Mouse (Mus musculus) stomach, embryonic 14.5 days (tissue): Measurements from ENCODE around the gene Baz2b. TPM values are rescaled to one million over a fixed set of nuclear protein-coding genes. Genes with fewer than 3 reads are reported as not detected.

Experiments used
- ATAC-seq: fragments of 200-750 bp; cut with Nextera tagmentation; 2 replicates; pipeline ENCODE4 v1.8.0; 2017; ENCODE audit warnings: low read depth, moderate TSS enrichment; ENCODE audit not compliant: insufficient number of reproducible peaks, insufficient read depth, low FRiP score
- H3K27ac ChIP-seq: fragments of 300-500 bp; sonication (generic); 2 replicates; pipeline ENCODE4 v1.5.1; 2014; ENCODE audit warnings: mild to moderate bottlenecking, low read length, moderate library complexity, mixed read lengths
- H3K27me3 ChIP-seq: fragments of 300-500 bp; sonication (generic); 2 replicates; pipeline ENCODE4 v1.6.1; 2014; ENCODE audit warnings: low read length, control low read depth, mixed read lengths; ENCODE audit not compliant: control insufficient read depth, insufficient read depth
- H3K36me3 ChIP-seq: fragments of 300-500 bp; sonication (generic); 2 replicates; pipeline ENCODE4 v1.6.1; 2014; ENCODE audit warnings: mild to moderate bottlenecking, control low read depth, low read length, moderate library complexity, mixed read lengths; ENCODE audit not compliant: control insufficient read depth, insufficient read depth
- H3K4me1 ChIP-seq: fragments of 300-500 bp; sonication (generic); 2 replicates; pipeline ENCODE4 v1.6.1; 2014; ENCODE audit warnings: low read length, control low read depth, mixed read lengths; ENCODE audit not compliant: control insufficient read depth, insufficient read depth
- H3K4me2 ChIP-seq: fragments of 300-500 bp; sonication (generic); replicated peaks from 2 replicates; pipeline ENCODE4 v1.6.1; 2014; ENCODE audit warnings: low read depth, low read length, control low read depth
- H3K4me3 ChIP-seq: fragments of 300-500 bp; sonication (generic); 2 replicates; pipeline ENCODE4 v1.5.1; 2014; ENCODE audit warnings: low read depth, low read length, control low read depth
- H3K9ac ChIP-seq: fragments of 300-500 bp; sonication (generic); replicated peaks from 2 replicates; pipeline ENCODE4 v1.6.1; 2014; ENCODE audit warnings: low read depth, mild to moderate bottlenecking, control low read depth, low read length, moderate library complexity, mixed read lengths
- H3K9me3 ChIP-seq: fragments of 300-500 bp; sonication (generic); 2 replicates; pipeline ENCODE4 v1.6.1; 2016; ENCODE audit warnings: low read depth, low read length, control low read depth; ENCODE audit not compliant: control insufficient read depth
- WGBS: fragments of 180-500 bp; shearing (Covaris S2); extraction: QIAGEN DNeasy Blood & Tissue Kit; methylation state at CpG from one replicate; pipeline ENCODE4 v1.1.7; 2014; 5-methylcytosine and 5-hydroxymethylcytosine counted together
- polyA plus RNA-seq: library from polyadenylated mRNA; unstranded; fragments of >200 nt; fragmentation: Nextera tagmentation; extraction: Ambion mirVana; gene quantifications from 2 replicates; pipeline ENCODE4 v1.2.1, GENCODE M21; 2014

Gene Baz2b
- polyA plus RNA-seq: 70.1 and 80.0 TPM in 2 replicates

- no peaks in the 10 kb centered on the region for H3K9me3 ChIP-seq
- H3K27me3 ChIP-seq: no peaks in the 10 kb centered on the region
- peak within 1 kb of the TSS; percentile 81 for H3K4me2 ChIP-seq
- peak within 1 kb of the TSS; percentile 90 for H3K4me3 ChIP-seq
- peak within 1 kb of the TSS; percentile 81 for H3K27ac ChIP-seq
- peak; percentile 91 for ATAC-seq
- under 1% methylated on average over 75 of the region's 109 CpGs for WGBS
- H3K9ac ChIP-seq: peak within 1 kb of the TSS; percentile 95
- peaks cover 11% of the 10 kb centered on the region; the same call in 1 of the 2 replicates for H3K4me1 ChIP-seq
- H3K36me3 ChIP-seq: peaks cover 6% of the 10 kb centered on the region; the same call in 1 of the 2 replicates
Measured at GRCm38 (mm10) chr2:60209703-60210651, at the start of gene Baz2b, which contains the start of gene March7. Gene Baz2b (minus strand): TSS chr2:60209839. Gene March7 (plus strand): TSS chr2:60209887.

DNA sequence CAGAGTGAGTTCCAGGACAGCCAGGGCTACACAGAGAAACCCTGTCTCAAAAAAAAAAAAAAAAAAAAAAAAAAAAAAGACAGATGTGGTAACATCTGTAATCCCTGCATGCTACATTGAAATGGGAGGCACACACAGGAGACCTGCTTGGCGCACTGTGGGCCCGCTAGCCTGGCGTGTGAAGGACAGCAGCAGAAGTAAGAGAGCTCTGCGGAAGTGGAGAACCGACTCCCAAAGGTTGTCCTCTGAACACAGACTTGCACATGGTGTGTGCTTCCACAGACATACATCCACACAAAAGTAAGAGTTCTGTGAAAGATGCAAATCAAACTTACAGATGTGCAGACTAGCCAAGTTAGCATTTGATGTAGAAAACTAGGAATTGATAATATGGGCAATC, 49.5 kb upstream of the Baz2b start:
- Histone ChIP-seq H3K36me3 (no peaks in the 10 kb centered on the region), H3K9me3 (no peaks in the 10 kb centered on the region), H3K4me3 (no peak overlapping the region), H3K4me1 (no peaks in the 10 kb centered on the region), H3K27me3 (no peaks in the 10 kb centered on the region), H3K27ac (no peak overlapping the region), H3K4me2 (no peak overlapping the region), H3K9ac (no peak overlapping the region)
- ATAC-seq: no peak
- WGBS: 96% methylated on average over 5 of the region's 5 CpGs

- Histone ChIP-seq H3K36me3 (peaks cover 2% of the 10 kb centered on the region; the same call in 1 of the 2 replicates), H3K4me1 (no peaks in the 10 kb centered on the region), H3K27ac (no peak overlapping the region), H3K27me3 (no peaks in the 10 kb centered on the region), H3K4me2 (no peak overlapping the region), H3K4me3 (no peak overlapping the region), H3K9ac (no peak overlapping the region), H3K9me3 (no peaks in the 10 kb centered on the region)
- WGBS: 73% methylated on average over 2 of the region's 2 CpGs
- no peak for ATAC-seq
Measured at GRCm38 (mm10) chr2:60256751-60257150, 47.1 kb upstream of the Baz2b start.

GRCm38 (mm10) chr2:60253506-60253905, 43.9 kb upstream of the Baz2b start:
- Histone ChIP-seq H3K36me3 (peaks cover 19% of the 10 kb centered on the region), H3K4me3 (no peak overlapping the region), H3K4me2 (no peak overlapping the region), H3K9ac (no peak overlapping the region), H3K27ac (no peak overlapping the region), H3K27me3 (no peaks in the 10 kb centered on the region), H3K9me3 (no peaks in the 10 kb centered on the region), H3K4me1 (no peaks in the 10 kb centered on the region)
- no peak for ATAC-seq

GRCm38 (mm10) chr2:60252782-60253181, 43.1 kb upstream of the Baz2b start:
- H3K27ac ChIP-seq: no peak overlapping the region
- peaks cover 19% of the 10 kb centered on the region for H3K36me3 ChIP-seq
- 85% methylated on average over 4 of the region's 4 CpGs for WGBS
- no peaks in the 10 kb centered on the region for H3K4me1 ChIP-seq
- no peak overlapping the region for H3K4me2 ChIP-seq
- H3K27me3 ChIP-seq: no peaks in the 10 kb centered on the region
- ATAC-seq: no peak
- no peak overlapping the region for H3K9ac ChIP-seq
- H3K4me3 ChIP-seq: no peak overlapping the region
- no peaks in the 10 kb centered on the region for H3K9me3 ChIP-seq

DNA sequence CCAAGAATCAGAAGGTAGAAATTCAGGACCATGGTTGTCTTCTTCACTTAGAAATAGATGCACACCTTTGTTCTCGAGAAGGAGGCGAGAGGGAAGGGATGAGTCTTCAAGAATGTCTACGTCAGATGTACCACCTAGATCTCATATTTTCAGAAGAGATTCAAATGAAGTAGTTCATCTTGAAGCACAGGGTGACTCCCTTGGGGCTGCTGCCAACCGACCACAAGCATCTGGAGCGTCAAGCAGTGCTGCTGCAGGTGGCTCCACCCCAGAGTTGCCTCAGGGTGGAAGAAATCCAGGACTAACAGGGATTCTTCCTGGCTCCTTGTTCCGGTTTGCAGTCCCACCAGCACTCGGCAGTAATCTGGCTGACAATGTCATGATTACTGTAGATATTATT, 24.9 kb upstream of the Baz2b start:
- H3K36me3 ChIP-seq: peaks cover 69% of the 10 kb centered on the region
- no peaks in the 10 kb centered on the region for H3K4me1 ChIP-seq
- H3K27ac ChIP-seq: no peak overlapping the region
- ATAC-seq: no peak
- H3K27me3 ChIP-seq: no peaks in the 10 kb centered on the region
- WGBS: 90% methylated on average over 7 of the region's 7 CpGs
- no peaks in the 10 kb centered on the region for H3K9me3 ChIP-seq
- H3K9ac ChIP-seq: no peak overlapping the region
- no peak overlapping the region for H3K4me2 ChIP-seq
- H3K4me3 ChIP-seq: no peak overlapping the region

- no peaks in the 10 kb centered on the region for H3K27me3 ChIP-seq
- H3K36me3 ChIP-seq: peaks cover 64% of the 10 kb centered on the region
- H3K27ac ChIP-seq: no peak overlapping the region
- no peak overlapping the region for H3K4me2 ChIP-seq
- no peak for ATAC-seq
- H3K4me3 ChIP-seq: no peak overlapping the region
- no peak overlapping the region for H3K9ac ChIP-seq
- no peaks in the 10 kb centered on the region for H3K9me3 ChIP-seq
- no peaks in the 10 kb centered on the region for H3K4me1 ChIP-seq
- WGBS: 49% methylated on average over 2 of the region's 2 CpGs
Measured at GRCm38 (mm10) chr2:60233147-60233546, 23.5 kb upstream of the Baz2b start.

DNA sequence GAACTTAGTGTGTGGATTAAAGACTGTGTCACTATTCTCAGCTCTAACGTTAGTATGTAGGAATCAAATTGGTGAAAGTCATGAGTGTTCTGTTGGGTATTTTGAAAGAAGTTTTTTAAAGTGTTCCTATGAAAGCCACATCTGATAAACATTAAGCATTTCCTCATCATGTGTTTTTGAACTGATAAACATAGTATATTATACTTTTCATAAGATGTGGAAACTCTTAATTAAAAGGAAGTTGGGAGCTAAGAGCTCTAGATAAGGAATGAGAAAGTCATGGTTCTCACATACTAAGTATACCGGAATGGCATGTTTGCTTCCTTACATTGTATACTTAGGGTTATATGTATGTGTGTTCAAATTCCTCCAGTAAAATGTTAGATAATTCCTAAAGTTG, 20.7 kb upstream of the Baz2b start:
- H3K4me1 ChIP-seq: no peaks in the 10 kb centered on the region
- ATAC-seq: no peak
- no peak overlapping the region for H3K4me3 ChIP-seq
- WGBS: 84% methylated on average over 2 of the region's 2 CpGs
- H3K4me2 ChIP-seq: no peak overlapping the region
- no peaks in the 10 kb centered on the region for H3K9me3 ChIP-seq
- H3K27me3 ChIP-seq: no peaks in the 10 kb centered on the region
- no peak overlapping the region for H3K9ac ChIP-seq
- H3K36me3 ChIP-seq: peaks cover 48% of the 10 kb centered on the region
- no peak overlapping the region for H3K27ac ChIP-seq
